Mouse (Mus musculus) ovary, adult 2 months (tissue): ENCODE measurements around the gene Tagap1. TPM values are rescaled to one million over a fixed set of nuclear protein-coding genes. Genes with fewer than 3 reads are reported as not detected.

Experiments used
- polyA plus RNA-seq: library from polyadenylated mRNA; depleted of rRNA; stranded (reverse); fragments of >200 nt; gene quantifications from 2 replicates; pipeline ENCODE4 v1.2.3, GENCODE M21; 2012; rRNA removed

The Tagap1 gene
- polyA plus RNA-seq = 19.3 and 22.8 TPM in 2 replicates

GRCm38 (mm10) chr17:6960776-6961175, at the start of gene Tagap1:
TSS of gene Tagap1 (minus strand) at chr17:6961156.

GRCm38 (mm10) chr17:6978287-6979248, 17.6 kb upstream of the Tagap1 start, which contains the start of gene Gm49721:
TSS of gene Gm49721 (plus strand) at chr17:6978904.

GRCm38 (mm10) chr17:6970334-6970733, 9.4 kb upstream of the Tagap1 start, which contains the start of gene Rnaset2b:
TSS of gene Rnaset2b (plus strand) at chr17:6970634.

GRCm38 (mm10) chr17:6947984-6948768, 12.8 kb downstream of the Tagap1 start, which contains the start of gene Rsph3b:
TSS of gene Rsph3b (minus strand) at chr17:6948682.

Other genes with a start within 250 kb of the Tagap1 start
- 57.5 and 73.1 TPM in 2 replicates for gene Ezr, start 178.4 kb downstream of the Tagap1 start, polyA plus RNA-seq
- 51.5 and 53.8 TPM in 2 replicates for gene Rsph3b, start 12.5 kb downstream of the Tagap1 start, polyA plus RNA-seq
- 79.7 and 96.2 TPM in 2 replicates for gene Rnaset2b, start 9.5 kb upstream of the Tagap1 start, polyA plus RNA-seq
- gene Gm49721, start 17.7 kb upstream of the Tagap1 start, polyA plus RNA-seq = 1.7 and 2.8 TPM in 2 replicates
- gene Gm1604a, start 64.4 kb upstream of the Tagap1 start, polyA plus RNA-seq = not detected in 2 replicates
- gene Rps6ka2, start 209.0 kb upstream of the Tagap1 start, polyA plus RNA-seq = 37.6 and 53.2 TPM in 2 replicates